Mouse (Mus musculus) CH12.LX (cell line): Measurements from ENCODE around the gene Lrch4. TPM values are rescaled to one million over a fixed set of nuclear protein-coding genes. Genes with fewer than 3 reads are reported as not detected.

ENCODE experiments used
- DNase-seq: peaks from one replicate; pipeline ENCODE4 v3.0.0-alpha.2; 2013; ENCODE audit errors: extremely low read depth
- H3K27ac ChIP-seq: 2 replicates; pipeline ENCODE4 v1.5.1; 2012; ENCODE audit warnings: low read depth, mild to moderate bottlenecking, control low read depth, moderate library complexity; ENCODE audit not compliant: insufficient read depth
- H3K27me3 ChIP-seq: replicated peaks from 2 replicates; pipeline ENCODE3; 2012; ENCODE audit warnings: inconsistent platforms
- H3K36me3 ChIP-seq, 2 experiments: replicated peaks in 1 of 2; 2 replicates each; pipeline versions ENCODE3 to v1.6.1; 2012; ENCODE audit warnings: inconsistent platforms in 1 of 2, low read length in 1 of 2, mild to moderate bottlenecking in 1 of 2, mixed read lengths in 1 of 2, moderate library complexity in 1 of 2; ENCODE audit not compliant: control insufficient read depth in 1 of 2, insufficient read depth in 1 of 2
- H3K4me1 ChIP-seq, 2 experiments: 2 replicates each; pipeline ENCODE4 v1.6.1; 2012; ENCODE audit warnings: inconsistent platforms in 1 of 2, moderate library complexity in 1 of 2; ENCODE audit not compliant: insufficient read depth in 2 of 2, control insufficient read depth in 1 of 2
- H3K4me2 ChIP-seq: 2 replicates; pipeline ENCODE4 v1.6.1; 2012; ENCODE audit warnings: low read depth, mild to moderate bottlenecking, control low read depth; ENCODE audit not compliant: poor library complexity, insufficient read depth, severe bottlenecking
- H3K4me3 ChIP-seq, 3 experiments: fragments of 150-350 bp in 1 of 3; sonication (generic) in 1 of 3; replicated peaks in 1 of 3; 2 replicates each; pipeline versions ENCODE3 to v1.5.1; 2011 to 2012; ENCODE audit warnings: low read depth in 2 of 3, low read length in 2 of 3, mild to moderate bottlenecking in 2 of 3, moderate library complexity in 2 of 3, control low read depth in 1 of 3, improper control_type of control experiment in 1 of 3, inconsistent platforms in 1 of 3, mixed read lengths in 1 of 3; ENCODE audit not compliant: poor library complexity in 1 of 3
- H3K79me2 ChIP-seq: replicated peaks from 2 replicates; pipeline ENCODE4 v1.6.1; 2012; ENCODE audit warnings: mild to moderate bottlenecking, moderate library complexity; ENCODE audit not compliant: control insufficient read depth, poor library complexity, insufficient read depth, severe bottlenecking; ENCODE audit errors: extremely low read depth
- H3K9ac ChIP-seq: 2 replicates; pipeline ENCODE4 v1.6.1; 2012; ENCODE audit warnings: low read depth, mild to moderate bottlenecking, control low read depth, moderate library complexity; ENCODE audit not compliant: insufficient read depth
- H3K9me3 ChIP-seq: replicated peaks from 2 replicates; pipeline ENCODE3; 2012; ENCODE audit warnings: low read length, inconsistent platforms, mixed read lengths
- BHLHE40 ChIP-seq: IDR thresholded peaks from 2 replicates; pipeline ENCODE4 v1.6.1; 2011; ENCODE audit warnings: mild to moderate bottlenecking, low read depth, low read length, improper control_type of control experiment
- CHD2 ChIP-seq: IDR thresholded peaks from 2 replicates; pipeline ENCODE4 v1.6.1; 2011; ENCODE audit warnings: low read length, improper control_type of control experiment
- CTCF ChIP-seq, 2 experiments: IDR thresholded peaks in 1 of 2; conservative IDR thresholded peaks in 1 of 2; 2 replicates each; pipeline ENCODE4 v1.5.1; 2011 to 2012; ENCODE audit warnings: low read depth in 2 of 2, low read length in 2 of 2, improper control_type of control experiment in 1 of 2, inconsistent platforms in 1 of 2, mild to moderate bottlenecking in 1 of 2, moderate library complexity in 1 of 2
- ETS1 ChIP-seq: conservative IDR thresholded peaks from 2 replicates; pipeline ENCODE4 v1.6.1; 2012; ENCODE audit warnings: low read depth, mild to moderate bottlenecking, inconsistent platforms, low read length, improper control_type of control experiment, moderate library complexity
- HCFC1 ChIP-seq: IDR thresholded peaks from 2 replicates; pipeline ENCODE4 v1.6.1; 2012; ENCODE audit warnings: low read depth, mild to moderate bottlenecking, inconsistent platforms, low read length, improper control_type of control experiment
- IRF4 ChIP-seq: IDR thresholded peaks from 2 replicates; pipeline ENCODE4 v1.6.1; 2014; ENCODE audit warnings: low read depth, mild to moderate bottlenecking, inconsistent platforms, low read length, improper control_type of control experiment
- KAT2A ChIP-seq: IDR thresholded peaks from 2 replicates; pipeline ENCODE4 v1.6.1; 2012; ENCODE audit warnings: low read length, improper control_type of control experiment, inconsistent platforms; ENCODE audit not compliant: insufficient replicate concordance
- MAFK ChIP-seq: IDR thresholded peaks from 2 replicates; pipeline ENCODE4 v1.6.1; 2011; ENCODE audit warnings: low read length, improper control_type of control experiment; ENCODE audit not compliant: insufficient replicate concordance
- MAX ChIP-seq: IDR thresholded peaks from 2 replicates; pipeline ENCODE4 v1.6.1; 2011; ENCODE audit warnings: low read length, improper control_type of control experiment
- MAZ ChIP-seq: IDR thresholded peaks from 2 replicates; pipeline ENCODE4 v1.6.1; 2012; ENCODE audit warnings: low read depth, mild to moderate bottlenecking, inconsistent platforms, low read length, improper control_type of control experiment, moderate library complexity
- MXI1 ChIP-seq: IDR thresholded peaks from 2 replicates; pipeline ENCODE4 v1.6.1; 2011; ENCODE audit warnings: mild to moderate bottlenecking, low read depth, low read length, improper control_type of control experiment
- NELFE ChIP-seq: IDR thresholded peaks from 2 replicates; pipeline ENCODE4 v1.6.1; 2011; ENCODE audit warnings: low read depth, low read length, improper control_type of control experiment
- NRF1 ChIP-seq: IDR thresholded peaks from 2 replicates; pipeline ENCODE4 v1.6.1; 2014; ENCODE audit warnings: low read depth, mild to moderate bottlenecking, inconsistent platforms, low read length, improper control_type of control experiment, moderate library complexity
- POLR2A ChIP-seq: IDR thresholded peaks from 2 replicates; pipeline ENCODE4 v1.6.1; 2011; ENCODE audit warnings: low read depth, mild to moderate bottlenecking, improper control_type of control experiment, low read length
- RAD21 ChIP-seq: IDR thresholded peaks from 2 replicates; pipeline ENCODE4 v1.6.1; 2011; ENCODE audit warnings: low read depth, mild to moderate bottlenecking, low read length, improper control_type of control experiment, moderate library complexity
- RCOR1 ChIP-seq: conservative IDR thresholded peaks from 2 replicates; pipeline ENCODE4 v1.6.1; 2012; ENCODE audit warnings: low read depth, mild to moderate bottlenecking, inconsistent platforms, low read length, improper control_type of control experiment
- SIN3A ChIP-seq: IDR thresholded peaks from 2 replicates; pipeline ENCODE4 v1.6.1; 2012; ENCODE audit warnings: low read length, improper control_type of control experiment, inconsistent platforms
- SMC3 ChIP-seq: IDR thresholded peaks from 2 replicates; pipeline ENCODE4 v1.6.1; 2011; ENCODE audit warnings: low read depth, low read length, improper control_type of control experiment
- TBP ChIP-seq: conservative IDR thresholded peaks from 2 replicates; pipeline ENCODE4 v1.6.1; 2011; ENCODE audit warnings: low read depth, low read length, improper control_type of control experiment
- TCF12 ChIP-seq: IDR thresholded peaks from 2 replicates; pipeline ENCODE4 v1.6.1; 2014; ENCODE audit warnings: low read depth, mild to moderate bottlenecking, inconsistent platforms, low read length, improper control_type of control experiment
- USF2 ChIP-seq: conservative IDR thresholded peaks from 2 replicates; pipeline ENCODE4 v1.6.1; 2011; ENCODE audit warnings: low read depth, low read length, improper control_type of control experiment
- ZC3H11A ChIP-seq: IDR thresholded peaks from 2 replicates; pipeline ENCODE4 v1.6.1; 2012; ENCODE audit warnings: low read depth, mild to moderate bottlenecking, inconsistent platforms, low read length, improper control_type of control experiment
- ZKSCAN1 ChIP-seq: IDR thresholded peaks from 2 replicates; pipeline ENCODE4 v1.6.1; 2012; ENCODE audit warnings: low read depth, inconsistent platforms, low read length, improper control_type of control experiment, borderline replicate concordance
- dilution Hi-C: fragments of 300-500 bp; cut with MboI; formaldehyde crosslinking; loops from 2 replicates; pipeline ENCODE4 v1.14.3; 2020; ENCODE audit warnings: low sequenced_read_pairs; ENCODE audit not compliant: extremely low pct_unique_long_range_greater_than_20kb, extremely low pct_ligation_motif_present
- in situ Hi-C: fragments of 300-500 bp; cut with MboI; formaldehyde crosslinking; loops from 3 replicates; pipeline ENCODE4 v1.14.3; 2019; ENCODE audit warnings: low sequenced_read_pairs, low pct_ligation_motif_present, low pct_unique_long_range_greater_than_20kb, mixed read lengths
- polyA plus RNA-seq: library from polyadenylated mRNA; unstranded; fragments of >175 nt; gene quantifications from 2 replicates; pipeline ENCODE4 v1.2.1, GENCODE M21; 2012; ENCODE audit warnings: low read depth; ENCODE audit not compliant: insufficient read length
- total RNA-seq, 2 experiments: library from RNA; depleted of rRNA; stranded (reverse); fragments of 300-350 nt in 1 of 2; fragments of >200 nt in 1 of 2; gene quantifications; 2 replicates each; pipeline ENCODE4 v1.2.3; 2012 to 2014

The Lrch4 gene
- total and polyA plus RNA-seq, 3 experiments, result 9.9 to 62.1 (median 25.6) TPM

- peak; percentile 49; the same call in 1 of the 2 replicates for TF ChIP-seq ETS1
Measured at GRCm38 (mm10) chr5:137649669-137650571, 21.0 kb downstream of the Lrch4 start (continued).

- no peak overlapping the region for H3K9ac ChIP-seq
- H3K9me3 ChIP-seq, result no peaks in the 10 kb centered on the region
- no peak overlapping the region for H3K4me2 ChIP-seq
- H3K27me3 ChIP-seq, result no peaks in the 10 kb centered on the region
- in situ Hi-C loops, result loop anchor here (5.0 kb wide), 1 partner anchor 110 kb away; no protein-coding TSS in a partner anchor
- H3K4me1 ChIP-seq, result peaks cover 8 to 49% of the 10 kb centered on the region in 2 experiments
- TF ChIP-seq MAZ (0 out of 2 replicates have a peak, but pooled peaks have one; percentile 39), ZC3H11A (0 out of 2 replicates have a peak, but pooled peaks have one; percentile 9), MXI1 (no peak), MAX (no peak), TBP (no peak), SIN3A (no peak), CHD2 (no peak; the same call in 1 of the 2 replicates), USF2 (no peak), TCF12 (no peak), RAD21 (peak; percentile 74), CTCF (conservative IDR thresholded peaks at IDR 0.05 in 1 of 2, IDR thresholded peaks at IDR 0.05 in 1 of 2; ENCODE audit: low read depth in 2 of 2, low read length in 2 of 2) (peak; percentile 64 to 87), RCOR1 (no peak), POLR2A (no peak), IRF4 (peak; percentile 21; the same call in 1 of the 2 replicates), ETS1 (no peak), NELFE (no peak), NRF1 (no peak), KAT2A (no peak), HCFC1 (no peak), BHLHE40 (no peak), SMC3 (peak; percentile 77), ZKSCAN1 (no peak), MAFK (no peak)
- TF ChIP-seq, all 38 proteins: peak for 6
- H3K79me2 ChIP-seq, result no peaks in the 10 kb centered on the region
- peaks cover 9 to 55% of the 10 kb centered on the region in 2 experiments for H3K36me3 ChIP-seq
- dilution Hi-C loops, result no loop called here
- no peak overlapping the region for H3K27ac ChIP-seq
- DNase-seq, result peak; percentile 58
- no peak overlapping the region for H3K4me3 ChIP-seq
Measured at GRCm38 (mm10) chr5:137652474-137652873, 23.6 kb downstream of the Lrch4 start.
